Mouse (Mus musculus) kidney, postnatal 36 days (tissue): Measurements from ENCODE around the gene Elf2.
A peak's percentile ranks its signal among the peaks of the same experiment; 100 is the strongest.

Source experiments
- DNase-seq, 2 experiments: peaks; one replicate each; pipeline ENCODE4 v3.0.0; 2021 to 2022; ENCODE audit warnings: mixed read lengths in 2 of 2

Elf2 gene

GRCm38 (mm10) chr3:51276421-51277111, 63.9 kb downstream of the Elf2 start:
- DNase-seq: peak; percentile 35 to 68

GRCm38 (mm10) chr3:51275956-51276398, 64.5 kb downstream of the Elf2 start:
- peak; percentile 99 for DNase-seq

GRCm38 (mm10) chr3:51270069-51270817, 70.2 kb downstream of the Elf2 start:
- no peak for DNase-seq

GRCm38 (mm10) chr3:51268434-51268833, 72.0 kb downstream of the Elf2 start:
- no peak for DNase-seq

- DNase-seq: no peak
These were observed 77.5 kb downstream of the Elf2 start for GRCm38 (mm10) chr3:51262942-51263341.

GRCm38 (mm10) chr3:51258070-51258469, 82.4 kb downstream of the Elf2 start:
- no peak for DNase-seq

- no peak for DNase-seq
These were observed 84.0 kb downstream of the Elf2 start for GRCm38 (mm10) chr3:51256450-51256849.

- DNase-seq: no peak
These were observed 85.7 kb downstream of the Elf2 start for GRCm38 (mm10) chr3:51254784-51255183.

GRCm38 (mm10) chr3:51252689-51253402, 87.6 kb downstream of the Elf2 start:
- no peak for DNase-seq

GRCm38 (mm10) chr3:51252223-51252622, 88.2 kb downstream of the Elf2 start:
- no peak for DNase-seq

- no peak for DNase-seq
These were observed 89.4 kb downstream of the Elf2 start for GRCm38 (mm10) chr3:51251057-51251456.

- DNase-seq: no peak
These were observed 90.6 kb downstream of the Elf2 start for GRCm38 (mm10) chr3:51249866-51250265.

GRCm38 (mm10) chr3:51249460-51249859, 91.0 kb downstream of the Elf2 start:
- no peak for DNase-seq

GRCm38 (mm10) chr3:51248600-51248999, 91.9 kb downstream of the Elf2 start:
- no peak for DNase-seq

- no peak for DNase-seq
These were observed 92.8 kb downstream of the Elf2 start for GRCm38 (mm10) chr3:51247704-51248103.

GRCm38 (mm10) chr3:51239541-51239940, 100.9 kb downstream of the Elf2 start:
- no peak for DNase-seq

GRCm38 (mm10) chr3:51238515-51238914, 101.9 kb downstream of the Elf2 start:
- DNase-seq: no peak

GRCm38 (mm10) chr3:51234752-51235055, 105.8 kb downstream of the Elf2 start:
- no peak for DNase-seq

- DNase-seq: peak; percentile 87 to 93
These were observed 106.3 kb downstream of the Elf2 start for GRCm38 (mm10) chr3:51233918-51234751.

- peak; percentile 82 to 93 for DNase-seq
These were observed 107.0 kb downstream of the Elf2 start for GRCm38 (mm10) chr3:51233474-51233873.

GRCm38 (mm10) chr3:51232205-51232910, 108.1 kb downstream of the Elf2 start:
- no peak for DNase-seq

GRCm38 (mm10) chr3:51231499-51231898, 109.0 kb downstream of the Elf2 start:
- DNase-seq: no peak
